8 mouse cellular contexts compared by ENCODE assay signal in genomic region chr13:67360131-67360744, GRCm38 (mm10). TPM values are rescaled to one million over a fixed set of nuclear protein-coding genes. Genes with fewer than 3 reads are reported as not detected.
DNase-seq lines count a peak whose midpoint lies in the region; ATAC-seq and TF ChIP-seq lines count a peak whose summit lies in the region.

Gene Gm28044, minus strand, starts transcription at chr13:67360536.
Gene Zfp953, minus strand, starts transcription at chr13:67360605.

- H3K36me3 ChIP-seq in CH12.LX (replicated peaks in 1 of 2; ENCODE audit: control insufficient read depth in 1 of 2, insufficient read depth in 1 of 2, low read length in 1 of 2), result peaks cover 0 to 15% of the 10 kb centered on the region in 2 experiments
- H3K36me3 ChIP-seq in forebrain, embryonic 11.5 days (ENCODE audit: control insufficient read depth, insufficient read depth, low read length), result no peaks in the 10 kb centered on the region
- no peaks in the 10 kb centered on the region for H3K36me3 ChIP-seq in heart, embryonic 16.5 days (ENCODE audit: control insufficient read depth, insufficient read depth)
- H3K36me3 ChIP-seq in liver, embryonic 15.5 days (replicated peaks), result no peaks in the 10 kb centered on the region
- no peaks in the 10 kb centered on the region for H3K36me3 ChIP-seq in neural tube, embryonic 12.5 days

- DNase-seq in CH12.LX (ENCODE audit: extremely low read depth), result peak; percentile 87
- DNase-seq in c-Kit-positive CD71-positive TER-119-negative erythroid progenitor cells, embryonic 14.5 days (ENCODE audit: low read depth), result peak; percentile 87
- DNase-seq in forebrain, embryonic 11.5 days (ENCODE audit: low spot score), result peak; percentile 86
- peak; percentile 94 to 95 for DNase-seq in kidney, postnatal 36 days
- DNase-seq in telencephalon, adult 2 months (ENCODE audit: low read depth, low spot score), result peak; percentile 85

- TF ChIP-seq CTCF in CH12.LX (conservative IDR thresholded peaks at IDR 0.05 in 1 of 2, IDR thresholded peaks at IDR 0.05 in 1 of 2; ENCODE audit: low read depth in 2 of 2, low read length in 2 of 2), result peak in 1 of 2 experiments; percentile 51; a peak in 2 of 4 replicates

- in situ Hi-C loops in CH12.LX (cut with MboI; ENCODE audit: low pct_ligation_motif_present, low pct_unique_long_range_greater_than_20kb, low sequenced_read_pairs), result no loop called here

- H3K9me3 ChIP-seq in CH12.LX (replicated peaks; ENCODE audit: low read length), result no peaks in the 10 kb centered on the region
- H3K9me3 ChIP-seq in forebrain, embryonic 11.5 days (ENCODE audit: control insufficient read depth, low read length), result no peaks in the 10 kb centered on the region
- H3K9me3 ChIP-seq in heart, embryonic 16.5 days (replicated peaks; ENCODE audit: control insufficient read depth, low read length), result no peaks in the 10 kb centered on the region
- H3K9me3 ChIP-seq in liver, embryonic 15.5 days (replicated peaks), result no peaks in the 10 kb centered on the region
- H3K9me3 ChIP-seq in neural tube, embryonic 12.5 days, result no peaks in the 10 kb centered on the region

- ATAC-seq in forebrain, embryonic 11.5 days (replicated peaks; ENCODE audit: low FRiP score), result peak; percentile 92
- peak; percentile 86 for ATAC-seq in heart, embryonic 16.5 days (replicated peaks; ENCODE audit: extremely low read depth, insufficient read depth, low FRiP score)
- peak; percentile 84 for ATAC-seq in liver, embryonic 15.5 days (ENCODE audit: insufficient read depth)
- peak; percentile 94 for ATAC-seq in neural tube, embryonic 12.5 days (ENCODE audit: low FRiP score, low read depth)

- no peak for TF ChIP-seq EP300 in CH12.LX (IDR thresholded peaks at IDR 0.05; ENCODE audit: low read length)

- H3K27ac ChIP-seq in CH12.LX (ENCODE audit: insufficient read depth, low read depth), result 0 out of 2 replicates have a peak within 1 kb of the TSS, but pooled peaks have one; percentile 5
- no peak within 1 kb of the TSS for H3K27ac ChIP-seq in forebrain, embryonic 11.5 days (ENCODE audit: low read depth, low read length)
- peak within 1 kb of the TSS; percentile 71 for H3K27ac ChIP-seq in heart, embryonic 16.5 days (ENCODE audit: low read length)
- peak within 1 kb of the TSS; percentile 81 for H3K27ac ChIP-seq in liver, embryonic 15.5 days (replicated peaks)
- no peak within 1 kb of the TSS for H3K27ac ChIP-seq in neural tube, embryonic 12.5 days

- peak within 1 kb of the TSS; percentile 53 for H3K4me2 ChIP-seq in CH12.LX (ENCODE audit: insufficient read depth, low read depth, poor library complexity, severe bottlenecking)
- H3K4me2 ChIP-seq in forebrain, embryonic 11.5 days (ENCODE audit: low read depth, low read length, severe bottlenecking), result peak within 1 kb of the TSS; percentile 56
- peak within 1 kb of the TSS; percentile 81 for H3K4me2 ChIP-seq in heart, embryonic 16.5 days (ENCODE audit: low read depth, low read length)
- peak within 1 kb of the TSS; percentile 76 for H3K4me2 ChIP-seq in liver, embryonic 15.5 days
- peak within 1 kb of the TSS; percentile 75 for H3K4me2 ChIP-seq in neural tube, embryonic 12.5 days (replicated peaks)

- H3K79me2 ChIP-seq in CH12.LX (replicated peaks; ENCODE audit: control insufficient read depth, extremely low read depth, insufficient read depth, poor library complexity, severe bottlenecking), result peaks cover 6% of the 10 kb centered on the region

- H3K27me3 ChIP-seq in CH12.LX (replicated peaks), result no peaks in the 10 kb centered on the region
- H3K27me3 ChIP-seq in forebrain, embryonic 11.5 days (ENCODE audit: control insufficient read depth, insufficient read depth, low read length), result no peaks in the 10 kb centered on the region
- H3K27me3 ChIP-seq in heart, embryonic 16.5 days (ENCODE audit: control insufficient read depth, insufficient read depth, low read length), result no peaks in the 10 kb centered on the region
- H3K27me3 ChIP-seq in liver, embryonic 15.5 days, result no peaks in the 10 kb centered on the region
- H3K27me3 ChIP-seq in neural tube, embryonic 12.5 days (replicated peaks), result no peaks in the 10 kb centered on the region

- H3K9ac ChIP-seq in CH12.LX (ENCODE audit: insufficient read depth, low read depth), result peak within 1 kb of the TSS; percentile 74
- peak within 1 kb of the TSS; percentile 68 for H3K9ac ChIP-seq in forebrain, embryonic 11.5 days (ENCODE audit: low read length)
- H3K9ac ChIP-seq in heart, embryonic 16.5 days (ENCODE audit: low read length), result peak within 1 kb of the TSS; percentile 82
- peak within 1 kb of the TSS; percentile 74 for H3K9ac ChIP-seq in liver, embryonic 15.5 days
- peak within 1 kb of the TSS; percentile 54 for H3K9ac ChIP-seq in neural tube, embryonic 12.5 days

- peak within 1 kb of the TSS; percentile 78 to 94 (median 79) for H3K4me3 ChIP-seq in CH12.LX (replicated peaks in 1 of 3; ENCODE audit: low read depth in 2 of 3, low read length in 2 of 3, poor library complexity in 1 of 3)
- H3K4me3 ChIP-seq in forebrain, embryonic 11.5 days (ENCODE audit: low read depth, low read length), result peak within 1 kb of the TSS; percentile 56
- peak within 1 kb of the TSS; percentile 83 for H3K4me3 ChIP-seq in heart, embryonic 16.5 days (ENCODE audit: low read length)
- H3K4me3 ChIP-seq in liver, embryonic 15.5 days (replicated peaks), result peak within 1 kb of the TSS; percentile 82
- peak within 1 kb of the TSS; percentile 65 for H3K4me3 ChIP-seq in neural tube, embryonic 12.5 days

- TF ChIP-seq RAD21 in CH12.LX (IDR thresholded peaks at IDR 0.05; ENCODE audit: low read depth, low read length), result peak; percentile 26

- peaks cover 0 to 19% of the 10 kb centered on the region in 2 experiments; a peak in 2 of 4 replicates for H3K4me1 ChIP-seq in CH12.LX (ENCODE audit: control insufficient read depth in 1 of 2, insufficient read depth in 2 of 2)
- H3K4me1 ChIP-seq in forebrain, embryonic 11.5 days (replicated peaks; ENCODE audit: control insufficient read depth, insufficient read depth, low read length), result peaks cover 2% of the 10 kb centered on the region; the same call in 1 of the 2 replicates
- peaks cover 7% of the 10 kb centered on the region; the same call in 1 of the 2 replicates for H3K4me1 ChIP-seq in heart, embryonic 16.5 days (ENCODE audit: control insufficient read depth, insufficient read depth, low read length)
- H3K4me1 ChIP-seq in liver, embryonic 15.5 days (replicated peaks), result peaks cover 15% of the 10 kb centered on the region
- H3K4me1 ChIP-seq in neural tube, embryonic 12.5 days, result no peaks in the 10 kb centered on the region

- TF ChIP-seq POLR2A in CH12.LX (IDR thresholded peaks at IDR 0.05; ENCODE audit: low read depth, low read length), result peak; percentile 66

- dilution Hi-C loops in CH12.LX (cut with MboI; ENCODE audit: extremely low pct_ligation_motif_present, extremely low pct_unique_long_range_greater_than_20kb, low sequenced_read_pairs), result no loop called here

- WGBS in forebrain, embryonic 11.5 days, result 2% methylated on average over 15 of the region's 15 CpGs
- 0% methylated on average over 15 of the region's 15 CpGs for WGBS in heart, embryonic 16.5 days
- WGBS in liver, embryonic 15.5 days (ENCODE audit: insufficient replicate concordance), result 0% methylated on average over 15 of the region's 15 CpGs
- WGBS in neural tube, embryonic 12.5 days, result under 1% methylated on average over 15 of the region's 15 CpGs

TF ChIP-seq in CH12.LX, 34 proteins besides CTCF, POLR2A, EP300 and RAD21 (continues in another document):
- TF ChIP-seq GABPA (IDR thresholded peaks at IDR 0.05; ENCODE audit: insufficient replicate concordance, low read depth, low read length) (peak; percentile 35; the same call in 1 of the 2 replicates), NELFE (IDR thresholded peaks at IDR 0.05; ENCODE audit: low read depth, low read length) (peak; percentile 67), POLR2AphosphoS2 (IDR thresholded peaks at IDR 0.05; ENCODE audit: low read depth, low read length) (peak; percentile 84), IRF4 (IDR thresholded peaks at IDR 0.05; ENCODE audit: low read depth, low read length) (peak; percentile 45; the same call in 1 of the 2 replicates), MXI1 (IDR thresholded peaks at IDR 0.05; ENCODE audit: low read depth, low read length) (peak; percentile 91), KAT2A (IDR thresholded peaks at IDR 0.05; ENCODE audit: insufficient replicate concordance, low read length) (peak; percentile 86; the same call in 1 of the 2 replicates), USF1 (IDR thresholded peaks at IDR 0.05; ENCODE audit: low read depth, low read length) (no peak), ETS1 (conservative IDR thresholded peaks at IDR 0.05; ENCODE audit: low read depth, low read length) (no peak), TCF12 (IDR thresholded peaks at IDR 0.05; ENCODE audit: low read depth, low read length) (peak; percentile 54), NRF1 (IDR thresholded peaks at IDR 0.05; ENCODE audit: low read depth, low read length) (no peak), HCFC1 (IDR thresholded peaks at IDR 0.05; ENCODE audit: low read depth, low read length) (peak; percentile 97), MYC (IDR thresholded peaks at IDR 0.05; ENCODE audit: low read depth, low read length) (peak; percentile 86), ELF1 (IDR thresholded peaks at IDR 0.05; ENCODE audit: low read depth, low read length) (peak; percentile 98), JUN (IDR thresholded peaks at IDR 0.05; ENCODE audit: insufficient read depth, low read depth, low read length) (peak; percentile 54; the same call in 1 of the 2 replicates), JUND (conservative IDR thresholded peaks at IDR 0.05; ENCODE audit: low read depth, low read length) (peak; percentile 67), USF2 (conservative IDR thresholded peaks at IDR 0.05; ENCODE audit: low read depth, low read length) (no peak)

RNA-seq across cellular contexts. Expression of gene Gm28044, which starts in this region (rescaled TPM):
- total RNA-seq in CH12.LX (2012; rRNA removed) (1.0 and 1.1 TPM in 2 replicates), CH12.LX (2014; rRNA removed) (not detected in 2 replicates)
- 0.89 and 1.0 TPM in 2 replicates for polyA plus RNA-seq in CH12.LX (2012; ENCODE audit: insufficient read length, low read depth)
- polyA plus RNA-seq in forebrain, embryonic 11.5 days (2014; fragmentation: Nextera tagmentation; extraction: Ambion mirVana), result 1.6 and 2.1 TPM in 2 replicates
- polyA plus RNA-seq in heart, embryonic 16.5 days (2015; fragmentation: Nextera tagmentation; extraction: Ambion mirVana), result 0.83 TPM in 1 of 2 replicates, not detected in the other
- polyA plus RNA-seq in liver, embryonic 15.5 days (2015; fragmentation: Nextera tagmentation; extraction: Ambion mirVana), result 0.22 and 0.24 TPM in 2 replicates
- polyA plus RNA-seq in neural tube, embryonic 12.5 days (2016; fragmentation: Nextera tagmentation; extraction: Ambion mirVana), result not detected in 2 replicates

RNA-seq across cellular contexts. Expression of gene Zfp953, which starts in this region (rescaled TPM):
- 1.8 and 2.3 TPM in 2 replicates for total RNA-seq in CH12.LX (2012; rRNA removed)
- 4.6 and 5.6 TPM in 2 replicates for total RNA-seq in CH12.LX (2014; rRNA removed)
- 3.6 and 4.2 TPM in 2 replicates for polyA plus RNA-seq in CH12.LX (2012; ENCODE audit: insufficient read length, low read depth)
- 0.95 and 1.1 TPM in 2 replicates for polyA plus RNA-seq in forebrain, embryonic 11.5 days (2014; fragmentation: Nextera tagmentation; extraction: Ambion mirVana)
- 0.60 and 0.72 TPM in 2 replicates for polyA plus RNA-seq in heart, embryonic 16.5 days (2015; fragmentation: Nextera tagmentation; extraction: Ambion mirVana)
- polyA plus RNA-seq in liver, embryonic 15.5 days (2015; fragmentation: Nextera tagmentation; extraction: Ambion mirVana), result 0.50 and 0.58 TPM in 2 replicates
- 0.66 and 0.93 TPM in 2 replicates for polyA plus RNA-seq in neural tube, embryonic 12.5 days (2016; fragmentation: Nextera tagmentation; extraction: Ambion mirVana)

Comparison
In these comparisons a context has a peak if more than half of its experiments do, and no peak if none do; other contexts are left out.
1. Peak in ATAC-seq, H3K4me3 ChIP-seq, H3K27ac ChIP-seq, H3K9ac ChIP-seq and H3K4me2 ChIP-seq in heart, embryonic 16.5 days; RNA of the genes that start here not detected or under 1 TPM.
2. Peak in ATAC-seq, H3K4me3 ChIP-seq, H3K27ac ChIP-seq, H3K9ac ChIP-seq and H3K4me2 ChIP-seq in liver, embryonic 15.5 days; RNA of the genes that start here not detected or under 1 TPM.
3. Peak in ATAC-seq, H3K4me3 ChIP-seq, H3K9ac ChIP-seq and H3K4me2 ChIP-seq in neural tube, embryonic 12.5 days; RNA of the genes that start here not detected or under 1 TPM.